Mouse (Mus musculus) intestine, embryonic 16.5 days (tissue): ENCODE data around the gene Otub1. TPM values are rescaled to one million over a fixed set of nuclear protein-coding genes. Genes with fewer than 3 reads are reported as not detected.

Experiments used
- ATAC-seq: fragments of 200-750 bp; cut with Nextera tagmentation; 2 replicates; pipeline ENCODE4 v1.8.0; 2017; ENCODE audit warnings: moderate TSS enrichment, moderate library complexity
- H3K27ac ChIP-seq: fragments of 300-500 bp; sonication (generic); 2 replicates; pipeline ENCODE4 v1.5.1; 2014; ENCODE audit warnings: mild to moderate bottlenecking, low read length
- H3K27me3 ChIP-seq: fragments of 300-500 bp; sonication (generic); replicated peaks from 2 replicates; pipeline ENCODE4 v1.6.1; 2014; ENCODE audit warnings: low read length, control low read depth, mixed read lengths; ENCODE audit not compliant: control insufficient read depth, insufficient read depth
- H3K36me3 ChIP-seq: fragments of 300-500 bp; sonication (generic); 2 replicates; pipeline ENCODE4 v1.6.1; 2014; ENCODE audit warnings: low read length, control low read depth; ENCODE audit not compliant: control insufficient read depth, insufficient read depth
- H3K4me1 ChIP-seq: fragments of 300-500 bp; sonication (generic); 2 replicates; pipeline ENCODE4 v1.6.1; 2014; ENCODE audit warnings: low read length, control low read depth, mixed read lengths; ENCODE audit not compliant: control insufficient read depth, insufficient read depth
- H3K4me2 ChIP-seq: fragments of 300-500 bp; sonication (generic); 2 replicates; pipeline ENCODE4 v1.6.1; 2014; ENCODE audit warnings: low read depth, low read length, control low read depth
- H3K4me3 ChIP-seq: fragments of 300-500 bp; sonication (generic); 2 replicates; pipeline ENCODE4 v1.5.1; 2014; ENCODE audit warnings: mild to moderate bottlenecking, low read length
- H3K9ac ChIP-seq: fragments of 300-500 bp; sonication (generic); 2 replicates; pipeline ENCODE4 v1.6.1; 2014; ENCODE audit warnings: low read depth, low read length
- H3K9me3 ChIP-seq: fragments of 300-500 bp; sonication (generic); 2 replicates; pipeline ENCODE4 v1.6.1; 2016; ENCODE audit warnings: low read length, control low read depth; ENCODE audit not compliant: control insufficient read depth
- WGBS: fragments of 180-500 bp; shearing (Covaris S2); extraction: QIAGEN DNeasy Blood & Tissue Kit; methylation state at CpG from one replicate; pipeline ENCODE4 v1.1.7; 2014; 5-methylcytosine and 5-hydroxymethylcytosine counted together
- polyA plus RNA-seq: library from polyadenylated mRNA; unstranded; fragments of >200 nt; fragmentation: Nextera tagmentation; extraction: Ambion mirVana; gene quantifications from 2 replicates; pipeline ENCODE4 v1.2.1, GENCODE M21; 2015

Gene Otub1
- polyA plus RNA-seq, 1 experiment from 2014 or later: 166 TPM

- Histone ChIP-seq H3K4me1 (peaks cover 16% of the 10 kb centered on the region), H3K4me3 (no peak overlapping the region), H3K36me3 (no peaks in the 10 kb centered on the region), H3K27ac (no peak overlapping the region), H3K9me3 (no peaks in the 10 kb centered on the region), H3K4me2 (no peak overlapping the region; the same call in 1 of the 2 replicates), H3K27me3 (peaks cover 14% of the 10 kb centered on the region), H3K9ac (no peak overlapping the region; the same call in 1 of the 2 replicates)
- ATAC-seq: no peak
- WGBS: 12% methylated on average over 13 of the region's 14 CpGs
Measured at GRCm38 (mm10) chr19:7160151-7160906, 45.8 kb downstream of the Otub1 start.

- Histone ChIP-seq H3K9ac (no peak overlapping the region), H3K27me3 (0 out of 2 replicates have a peak, but pooled peaks cover 2% of the 10 kb centered on the region), H3K4me2 (no peak overlapping the region), H3K4me1 (peaks cover 20% of the 10 kb centered on the region), H3K36me3 (no peaks in the 10 kb centered on the region), H3K4me3 (no peak overlapping the region), H3K9me3 (no peaks in the 10 kb centered on the region), H3K27ac (no peak overlapping the region)
- no peak for ATAC-seq
- WGBS: 43% methylated on average over 14 of the region's 14 CpGs
Measured at GRCm38 (mm10) chr19:7157734-7158133, 48.4 kb downstream of the Otub1 start.

- Histone ChIP-seq H3K27me3 (0 out of 2 replicates have a peak, but pooled peaks cover 3% of the 10 kb centered on the region), H3K36me3 (no peaks in the 10 kb centered on the region), H3K9me3 (no peaks in the 10 kb centered on the region), H3K4me1 (peaks cover 16% of the 10 kb centered on the region), H3K27ac (no peak overlapping the region), H3K4me2 (no peak overlapping the region), H3K4me3 (no peak overlapping the region), H3K9ac (no peak overlapping the region)
- WGBS: 68% methylated on average over 6 of the region's 6 CpGs
- peak; percentile 26 for ATAC-seq
Measured at GRCm38 (mm10) chr19:7155196-7155595, 50.9 kb downstream of the Otub1 start.

- Histone ChIP-seq H3K27ac (no peak overlapping the region), H3K9me3 (no peaks in the 10 kb centered on the region)
- ATAC-seq: peak; percentile 53
Measured at GRCm38 (mm10) chr19:7153232-7153631, 52.9 kb downstream of the Otub1 start.

GRCm38 (mm10) chr19:7151927-7152653, 54.0 kb downstream of the Otub1 start:
- H3K4me3 ChIP-seq: no peak overlapping the region
- H3K27me3 ChIP-seq: 0 out of 2 replicates have a peak, but pooled peaks cover 3% of the 10 kb centered on the region
- no peak overlapping the region for H3K4me2 ChIP-seq
- peaks cover 13% of the 10 kb centered on the region for H3K4me1 ChIP-seq
- no peak overlapping the region for H3K27ac ChIP-seq
- H3K9ac ChIP-seq: no peak overlapping the region
- no peaks in the 10 kb centered on the region for H3K9me3 ChIP-seq
- H3K36me3 ChIP-seq: no peaks in the 10 kb centered on the region
- ATAC-seq: no peak
- WGBS: 90% methylated on average over 6 of the region's 6 CpGs

More at GRCm38 (mm10) chr19:7153232-7153631, 52.9 kb downstream of the Otub1 start:
- no peaks in the 10 kb centered on the region for H3K36me3 ChIP-seq
- WGBS: 29% methylated on average over 7 of the region's 7 CpGs
- no peak overlapping the region for H3K4me2 ChIP-seq
- 0 out of 2 replicates have a peak, but pooled peaks cover 3% of the 10 kb centered on the region for H3K27me3 ChIP-seq
- peaks cover 16% of the 10 kb centered on the region for H3K4me1 ChIP-seq
- no peak overlapping the region for H3K4me3 ChIP-seq
- H3K9ac ChIP-seq: no peak overlapping the region

GRCm38 (mm10) chr19:7151300-7151926, 54.7 kb downstream of the Otub1 start:
- Histone ChIP-seq H3K27ac (no peak overlapping the region), H3K27me3 (0 out of 2 replicates have a peak, but pooled peaks cover 3% of the 10 kb centered on the region), H3K4me2 (no peak overlapping the region), H3K9ac (no peak overlapping the region), H3K36me3 (no peaks in the 10 kb centered on the region), H3K9me3 (no peaks in the 10 kb centered on the region), H3K4me1 (peaks cover 13% of the 10 kb centered on the region), H3K4me3 (no peak overlapping the region)
- ATAC-seq: no peak
- 83% methylated on average over 7 of the region's 7 CpGs for WGBS

GRCm38 (mm10) chr19:7149158-7149685, 56.9 kb downstream of the Otub1 start:
- WGBS: 79% methylated on average over 7 of the region's 7 CpGs
- Histone ChIP-seq H3K4me3 (no peak overlapping the region), H3K4me1 (peaks cover 12% of the 10 kb centered on the region), H3K36me3 (no peaks in the 10 kb centered on the region), H3K4me2 (no peak overlapping the region), H3K9ac (no peak overlapping the region), H3K27me3 (0 out of 2 replicates have a peak, but pooled peaks cover 7% of the 10 kb centered on the region), H3K9me3 (no peaks in the 10 kb centered on the region), H3K27ac (no peak overlapping the region)
- ATAC-seq: no peak

- 63% methylated on average over 8 of the region's 8 CpGs for WGBS
- Histone ChIP-seq H3K4me3 (no peak overlapping the region), H3K27me3 (0 out of 2 replicates have a peak, but pooled peaks cover 7% of the 10 kb centered on the region), H3K9ac (no peak overlapping the region), H3K9me3 (no peaks in the 10 kb centered on the region), H3K4me1 (peaks cover 13% of the 10 kb centered on the region), H3K36me3 (no peaks in the 10 kb centered on the region), H3K4me2 (no peak overlapping the region), H3K27ac (no peak overlapping the region)
- no peak for ATAC-seq
Measured at GRCm38 (mm10) chr19:7148541-7149085, 57.5 kb downstream of the Otub1 start.
